Mouse (Mus musculus) G1E-ER4 (cell line): ENCODE data around the gene Nod1. TPM values are rescaled to one million over a fixed set of nuclear protein-coding genes. Genes with fewer than 3 reads are reported as not detected.

Experiments used
- GATA1 ChIP-seq: IDR thresholded peaks from one replicate; pipeline ENCODE4 v1.8.0; 2012; ENCODE audit warnings: low read length, inconsistent platforms
- polyA plus RNA-seq: library from polyadenylated mRNA; stranded (reverse); fragments of >175 nt; gene quantifications from 2 replicates; pipeline ENCODE4 v1.2.3, GENCODE M21; 2012

Gene Nod1
- polyA plus RNA-seq, 1 experiment: not detected

DNA sequence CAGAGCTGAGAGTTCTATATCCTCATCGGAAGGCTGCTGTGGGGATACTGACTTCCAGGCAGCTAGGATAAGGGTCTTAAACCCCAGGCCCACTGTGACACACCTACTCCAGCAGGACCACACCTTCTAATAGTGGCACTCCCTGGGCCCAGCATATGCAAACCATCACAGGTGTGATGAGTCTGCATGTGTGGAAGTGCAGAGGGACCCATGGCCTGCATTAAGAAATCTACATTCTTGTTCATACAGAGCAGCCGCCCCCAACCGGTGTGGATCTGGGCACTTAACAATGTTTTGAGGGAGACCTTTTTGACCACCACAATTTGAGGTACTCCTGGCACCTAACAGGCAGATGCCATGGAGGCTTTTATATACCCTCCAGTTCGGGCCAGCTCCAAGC, 40.8 kb downstream of the Nod1 start:
- no peak for TF ChIP-seq GATA1

DNA sequence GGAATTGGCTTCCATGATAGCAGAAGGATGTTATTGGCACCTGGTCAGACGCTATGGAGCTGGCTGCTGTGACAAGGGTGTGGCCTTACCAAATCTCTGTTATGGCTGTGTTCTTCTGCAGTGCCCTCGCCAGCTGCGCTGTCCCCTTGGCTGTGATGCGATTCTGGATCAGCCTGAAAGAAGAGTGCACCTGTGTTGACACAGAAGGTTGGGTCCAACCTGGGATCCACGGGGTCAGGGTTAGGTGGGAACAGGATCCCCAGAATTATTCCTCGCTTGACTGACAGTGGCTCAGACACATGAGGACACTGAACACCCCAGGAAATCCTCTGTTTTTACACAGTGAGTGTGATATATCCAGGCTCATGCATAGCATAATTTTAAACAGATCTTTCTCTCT, 44.5 kb downstream of the Nod1 start:
- no peak for TF ChIP-seq GATA1

DNA sequence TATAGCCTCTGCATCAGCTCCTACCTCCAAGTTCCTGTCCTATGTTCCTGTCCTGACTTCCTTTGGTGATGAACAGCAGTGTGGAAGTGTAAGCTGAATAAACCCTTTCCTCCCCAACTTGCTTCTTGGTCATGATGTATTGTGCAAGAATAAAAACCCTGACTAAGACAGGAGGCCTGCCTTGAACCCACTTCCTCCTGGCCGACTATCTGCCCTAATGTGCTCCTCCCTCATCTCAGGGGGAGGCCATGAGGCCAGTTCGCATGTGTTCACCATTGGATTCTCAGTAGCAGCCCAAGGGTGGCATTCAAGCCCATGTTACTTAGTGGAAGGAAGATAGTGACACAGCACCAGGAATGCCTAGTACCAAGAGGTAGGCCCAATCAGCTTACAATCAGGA, 45.5 kb downstream of the Nod1 start:
- no peak for TF ChIP-seq GATA1

GRCm38 (mm10) chr6:54925736-54926440, 46.5 kb downstream of the Nod1 start:
- no peak for TF ChIP-seq GATA1

DNA sequence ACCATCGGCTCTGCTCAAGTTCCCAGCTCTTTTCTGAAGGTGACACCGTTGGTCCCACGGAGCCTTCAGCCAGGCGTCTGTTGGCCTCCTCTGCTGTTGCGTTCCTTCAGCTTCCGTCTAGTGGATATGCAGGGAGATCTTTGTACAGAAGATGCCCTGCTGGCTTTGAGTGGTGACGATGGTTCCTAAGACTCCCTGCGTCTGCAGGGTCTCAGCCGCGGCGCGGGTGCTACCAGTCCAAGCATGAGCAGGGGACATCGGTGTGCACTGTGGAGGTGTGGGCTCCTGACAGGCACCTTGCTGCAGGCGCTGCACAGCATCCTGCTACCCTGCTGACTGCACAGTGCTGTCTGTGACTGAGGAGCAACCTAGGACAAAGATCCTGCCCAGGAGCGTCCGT, 47.9 kb downstream of the Nod1 start:
- TF ChIP-seq GATA1: no peak

DNA sequence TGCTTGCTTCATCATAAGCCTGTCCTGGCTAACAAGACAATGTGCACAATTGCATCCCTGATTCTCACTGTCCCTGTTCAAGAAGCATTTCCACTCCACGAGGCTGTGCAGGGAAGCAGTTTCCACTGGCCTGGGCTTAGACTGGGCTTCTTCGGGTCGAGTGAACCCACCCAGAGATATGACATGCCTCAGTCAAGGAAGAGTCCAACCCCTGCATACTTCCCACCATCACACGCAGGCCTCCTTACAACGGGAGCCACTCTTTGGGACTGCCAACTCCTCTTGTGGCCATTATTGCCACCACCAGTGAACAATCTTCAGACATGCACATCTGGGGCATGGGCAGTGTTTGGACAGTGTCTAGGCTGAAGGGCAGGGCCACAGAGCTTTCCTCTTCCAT, 53.9 kb downstream of the Nod1 start:
- no peak for TF ChIP-seq GATA1

DNA sequence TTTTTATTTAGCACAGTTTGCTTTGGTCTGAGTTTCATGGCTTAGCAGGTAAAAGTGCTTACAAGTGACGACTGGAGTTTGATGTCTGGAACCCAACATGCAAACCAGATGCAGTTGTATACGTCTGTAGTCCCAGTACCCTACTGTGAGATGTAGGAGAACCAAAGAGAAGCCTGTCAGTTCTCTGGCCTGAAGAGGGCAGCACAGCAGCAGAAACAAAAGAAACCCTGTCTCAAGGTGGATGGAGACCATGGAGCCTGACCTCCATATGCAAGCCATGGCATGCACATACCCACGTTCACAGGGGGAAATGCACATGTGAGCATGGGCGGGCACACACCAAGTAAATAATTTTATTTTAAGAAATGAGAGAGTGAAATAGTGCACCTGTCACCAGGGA, 54.9 kb downstream of the Nod1 start:
- no peak for TF ChIP-seq GATA1

GRCm38 (mm10) chr6:54916941-54917340, 55.5 kb downstream of the Nod1 start:
- TF ChIP-seq GATA1: no peak

DNA sequence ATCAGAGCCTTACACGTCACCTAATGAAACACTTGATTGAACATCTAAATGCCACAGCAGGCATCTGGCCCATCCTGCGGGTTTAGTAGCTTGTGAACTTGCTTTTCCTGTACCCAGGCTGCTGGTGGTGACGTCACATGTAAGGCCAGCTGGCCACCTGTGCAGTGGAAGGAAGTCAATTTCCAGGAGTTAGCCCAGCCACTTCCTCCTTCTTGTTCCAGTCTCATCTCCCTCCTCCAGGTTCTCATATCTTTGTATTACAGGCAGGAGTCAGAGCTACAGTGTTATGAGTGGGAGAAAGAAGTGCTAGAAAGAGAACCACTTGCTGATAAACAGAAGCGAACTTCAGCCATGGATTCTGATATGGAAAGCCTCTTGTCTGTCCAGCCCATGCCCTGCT, 56.2 kb downstream of the Nod1 start:
- TF ChIP-seq GATA1: no peak

DNA sequence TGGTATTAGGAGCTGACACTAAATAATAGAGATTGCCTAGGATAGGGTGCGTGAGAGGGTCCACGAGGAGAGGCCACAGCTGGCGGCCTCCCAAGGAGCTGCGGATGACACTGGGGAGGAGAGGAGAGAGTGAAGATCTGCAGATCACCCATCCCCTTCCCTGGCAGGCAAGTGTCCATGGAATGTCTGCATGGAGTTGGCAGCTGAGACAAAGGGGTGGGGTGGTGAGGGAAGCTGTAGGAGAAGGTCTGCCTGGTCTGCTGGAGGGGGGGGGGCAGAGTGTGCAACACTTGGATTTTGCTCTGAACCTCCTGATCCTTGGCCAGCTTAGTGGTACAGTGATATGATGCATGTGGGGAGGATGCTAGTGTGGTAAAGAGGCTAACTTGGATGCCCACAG, 57.4 kb downstream of the Nod1 start:
- TF ChIP-seq GATA1: no peak

GRCm38 (mm10) chr6:54906053-54907040, 66.1 kb downstream of the Nod1 start:
- TF ChIP-seq GATA1: no peak

DNA sequence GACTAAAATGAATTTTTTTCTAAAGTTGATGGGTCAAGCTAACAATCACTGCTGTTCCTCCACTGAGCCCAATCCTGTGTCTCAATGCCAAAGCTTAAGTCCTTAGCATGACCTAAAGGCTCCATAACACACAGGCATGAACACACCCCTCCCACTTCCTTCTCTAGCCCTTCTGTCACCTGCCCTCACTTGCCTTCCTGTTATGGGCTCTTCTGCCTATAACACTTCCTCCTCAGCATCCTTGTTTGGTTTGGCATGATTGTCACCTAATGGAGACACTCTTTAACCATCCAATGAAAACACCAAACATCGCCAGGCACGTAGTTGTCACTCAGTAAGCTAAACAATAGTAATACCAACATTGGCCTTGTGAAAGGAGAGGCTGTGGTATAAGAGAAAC, 69.9 kb downstream of the Nod1 start:
- TF ChIP-seq GATA1: no peak

GRCm38 (mm10) chr6:54900256-54900655, 72.2 kb downstream of the Nod1 start:
- no peak for TF ChIP-seq GATA1

DNA sequence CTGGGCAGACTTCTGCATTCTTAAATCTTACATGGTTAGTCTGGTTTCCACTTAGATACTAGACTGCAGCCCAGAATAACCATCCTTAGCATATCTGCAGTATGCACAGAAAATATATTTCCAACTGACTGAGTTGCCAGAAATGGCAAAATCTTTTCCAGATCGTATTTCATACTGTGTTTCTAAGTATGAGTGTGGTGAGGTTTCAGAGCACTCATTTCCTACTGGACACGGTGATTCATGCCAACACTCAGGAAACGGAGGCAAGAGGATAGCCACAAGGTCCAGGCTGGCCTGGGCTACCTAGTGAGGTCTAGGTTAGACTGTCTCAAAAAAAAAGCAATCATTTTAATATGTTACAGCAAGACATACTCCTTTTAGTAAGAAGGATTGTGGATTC, 81.0 kb downstream of the Nod1 start:
- TF ChIP-seq GATA1: no peak

DNA sequence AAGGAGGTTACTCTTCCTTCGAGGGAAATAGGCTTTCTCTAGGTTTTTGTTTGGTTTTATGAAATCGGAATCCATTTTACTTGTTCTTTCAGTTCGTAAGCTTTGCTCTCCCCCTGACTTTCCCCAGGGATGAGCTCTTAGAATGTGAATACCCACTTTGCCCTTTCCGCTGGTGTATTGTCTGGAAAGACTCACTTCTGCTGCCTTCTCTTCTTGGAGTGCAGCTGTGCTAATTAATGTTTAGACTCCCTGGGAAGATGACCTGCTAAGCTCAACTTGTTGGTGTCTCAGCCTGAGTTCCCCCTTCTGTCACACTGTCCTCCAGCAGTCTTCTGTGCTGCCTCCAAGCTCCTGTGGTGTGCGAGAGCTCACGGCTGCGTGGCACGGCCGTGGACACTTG, 82.2 kb downstream of the Nod1 start:
- no peak for TF ChIP-seq GATA1

DNA sequence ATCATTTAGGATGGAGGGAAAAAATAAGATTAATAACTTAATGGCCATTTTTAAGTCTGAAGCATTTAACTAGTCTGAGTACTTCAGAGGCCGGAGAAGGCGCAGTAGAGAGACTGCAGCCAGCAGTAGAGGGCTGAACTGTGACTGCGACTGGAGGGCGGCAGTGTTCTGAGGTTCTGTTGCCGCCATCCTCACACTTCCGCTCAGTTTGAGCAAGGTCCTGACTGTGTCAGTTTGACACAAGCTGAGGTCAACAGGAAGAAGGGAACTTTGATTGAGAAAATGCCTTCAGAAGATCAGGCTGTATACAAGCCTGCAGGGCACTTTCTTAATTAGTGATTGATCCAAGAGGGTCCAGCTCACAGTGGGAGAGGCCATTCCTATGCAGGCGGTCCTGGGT, 86.2 kb downstream of the Nod1 start:
- no peak for TF ChIP-seq GATA1

DNA sequence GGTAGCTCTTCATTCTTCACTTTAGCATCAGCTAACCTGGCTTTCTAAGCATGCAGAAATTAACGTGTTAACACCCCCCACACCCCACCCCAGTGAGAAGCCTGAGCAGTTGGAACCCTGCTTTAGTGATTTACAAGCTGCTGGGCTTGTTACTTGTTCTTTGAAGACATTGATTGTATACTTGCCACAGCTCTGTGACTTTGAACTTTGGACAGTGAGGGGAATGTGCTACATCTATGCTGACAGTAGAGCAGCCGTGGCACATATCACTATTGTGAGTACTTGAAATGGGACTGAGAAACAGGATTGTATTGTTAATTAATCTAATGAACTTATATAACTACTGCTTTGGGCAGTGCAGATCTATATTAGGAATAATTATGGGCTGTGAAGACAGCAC, 89.0 kb downstream of the Nod1 start:
- TF ChIP-seq GATA1: no peak

GRCm38 (mm10) chr6:54880086-54880485, 92.3 kb downstream of the Nod1 start:
- no peak for TF ChIP-seq GATA1
